Mouse (Mus musculus): ENCODE measurements around the gene Nr4a1.

Nr4a1 gene

DNA sequence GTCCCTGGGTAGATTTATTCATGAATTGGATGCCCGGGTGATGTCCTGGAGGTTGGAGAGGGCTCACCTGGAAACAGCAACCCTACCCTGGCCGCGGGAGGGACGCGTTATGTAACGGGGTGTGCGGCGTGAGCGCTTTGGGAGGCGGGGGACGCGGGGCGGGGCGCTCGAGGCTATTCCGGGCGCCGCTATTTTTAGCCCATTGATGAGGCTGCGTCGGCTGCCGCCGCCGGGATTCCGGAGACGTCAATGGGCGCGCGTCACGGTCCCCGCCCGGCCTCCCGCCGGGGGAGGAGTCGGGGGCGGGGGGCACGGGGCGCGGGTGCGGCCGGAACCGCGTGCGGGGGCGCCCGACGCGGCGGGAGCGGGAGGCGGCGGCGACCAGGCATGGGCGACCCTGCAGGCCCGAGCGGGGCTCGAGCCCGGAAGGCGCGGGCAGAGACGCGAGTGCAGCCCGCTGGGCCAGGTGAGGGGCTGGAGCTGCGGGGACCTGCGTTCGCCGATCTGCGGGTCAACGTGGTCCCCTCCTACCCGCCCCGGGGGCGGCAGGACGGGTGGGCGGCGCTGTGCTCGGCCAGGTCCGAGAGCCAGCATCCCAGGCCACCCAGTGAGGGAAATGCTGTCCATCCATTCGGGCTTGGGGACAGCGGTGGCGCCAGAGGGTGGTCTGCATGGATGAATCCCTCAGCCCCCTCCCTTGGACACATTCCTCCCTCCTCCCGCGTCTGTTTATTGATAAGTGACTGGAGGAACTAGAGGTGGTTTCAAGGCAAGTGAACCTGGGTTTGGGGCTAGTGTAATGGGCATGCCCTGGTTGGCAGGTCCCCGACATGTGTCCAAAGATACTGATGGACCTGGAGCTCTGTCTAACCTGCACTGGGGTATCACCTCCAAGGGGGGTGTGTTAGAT, at the start of gene Nr4a1:
TSS of gene Nr4a1 (plus strand) at position 384 of the 910 bp plus-strand sequence.
- DNase-seq (ENCODE audit: low read depth) = no peak

DNA sequence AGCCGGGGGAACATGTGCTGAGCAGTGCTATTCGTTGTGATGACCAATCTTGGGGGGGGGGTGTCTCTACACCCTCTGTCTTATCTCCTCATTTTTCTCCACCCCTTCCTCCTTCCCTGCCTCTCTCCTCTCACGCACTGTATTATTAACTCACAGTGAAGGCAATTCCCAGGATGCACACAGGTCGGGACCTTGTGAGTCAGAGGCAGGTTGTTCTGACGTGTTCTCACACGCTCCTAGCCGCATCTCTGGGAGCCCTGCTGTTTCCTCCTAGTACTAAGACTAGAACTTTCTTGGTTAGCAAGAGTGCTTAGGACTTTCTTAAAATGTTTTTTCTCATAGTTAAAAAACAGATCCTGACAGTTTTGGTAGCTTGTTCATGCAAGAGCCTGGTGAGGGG, 49.3 kb upstream of the Nr4a1 start:
- no peak for DNase-seq (ENCODE audit: low read depth)

DNA sequence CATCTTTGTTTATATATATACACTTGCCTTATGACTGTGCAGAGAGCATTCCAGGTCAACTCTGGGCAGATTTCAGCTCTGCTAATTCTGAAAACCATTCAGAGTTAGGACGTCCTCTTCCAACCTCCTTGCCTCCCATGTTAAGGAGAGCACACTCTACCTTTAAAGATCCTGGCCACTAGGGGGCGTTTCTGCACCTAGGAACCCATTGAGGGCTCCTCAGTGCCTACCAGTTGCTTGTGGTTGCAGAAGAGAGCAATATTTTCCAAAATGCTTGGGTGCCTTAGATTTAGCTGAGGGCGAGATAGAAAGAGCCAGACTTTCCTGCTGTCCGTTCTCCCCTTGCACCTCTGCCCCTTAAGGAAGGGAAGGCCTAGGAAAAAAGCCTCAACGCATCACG, 43.8 kb upstream of the Nr4a1 start:
- no peak for DNase-seq (ENCODE audit: low read depth)

DNA sequence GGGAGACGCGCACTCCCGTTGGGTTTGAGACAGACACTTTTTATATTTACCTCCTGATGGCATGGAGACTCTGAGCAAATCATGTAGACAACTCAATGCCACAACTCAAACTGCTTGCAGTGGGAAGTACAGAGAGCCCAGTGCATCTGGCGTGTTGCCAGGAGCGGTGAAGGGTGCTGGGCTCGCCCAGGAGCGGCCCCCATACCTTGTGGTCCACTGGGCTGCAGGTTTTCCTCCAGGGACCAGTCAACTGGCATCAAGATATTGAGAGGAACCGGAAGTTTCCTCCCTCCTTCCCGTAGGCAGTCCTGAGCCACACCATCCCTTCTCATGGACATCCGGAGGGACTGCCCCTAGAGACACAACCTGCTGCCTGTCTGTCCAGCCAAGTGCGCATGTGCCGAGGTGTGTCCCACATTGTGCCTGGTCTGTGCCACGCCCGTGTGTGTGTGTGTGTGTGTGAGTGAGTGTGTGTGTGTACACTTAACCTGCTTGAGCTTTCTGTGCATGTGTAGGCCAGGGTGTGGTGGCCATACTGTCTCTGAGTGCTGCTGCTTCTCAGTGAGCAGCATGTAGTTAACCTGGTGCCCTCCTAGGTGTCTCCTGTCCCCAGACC, 43.0 kb upstream of the Nr4a1 start:
- no peak for DNase-seq (ENCODE audit: low read depth)

DNA sequence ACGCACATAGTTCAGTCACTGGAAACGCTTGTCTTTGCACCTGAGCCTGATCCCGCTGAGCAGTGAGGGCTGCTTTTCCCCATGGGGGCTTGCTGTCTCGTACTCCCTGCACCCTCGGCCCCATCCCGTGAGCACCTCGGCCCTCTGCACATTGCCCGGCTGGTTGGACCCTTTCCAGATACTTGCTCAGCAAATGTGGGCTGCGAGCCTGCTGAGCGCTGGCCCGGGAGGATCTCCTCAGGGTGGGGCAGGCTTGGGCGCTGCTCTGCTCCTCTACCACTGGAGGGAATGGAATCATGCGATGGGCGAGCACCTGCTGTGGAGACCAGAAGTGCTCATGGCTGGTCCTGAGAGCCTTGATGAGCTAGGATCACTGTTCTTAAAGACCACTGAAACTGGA, 41.6 kb upstream of the Nr4a1 start:
- DNase-seq (ENCODE audit: low read depth) = no peak

DNA sequence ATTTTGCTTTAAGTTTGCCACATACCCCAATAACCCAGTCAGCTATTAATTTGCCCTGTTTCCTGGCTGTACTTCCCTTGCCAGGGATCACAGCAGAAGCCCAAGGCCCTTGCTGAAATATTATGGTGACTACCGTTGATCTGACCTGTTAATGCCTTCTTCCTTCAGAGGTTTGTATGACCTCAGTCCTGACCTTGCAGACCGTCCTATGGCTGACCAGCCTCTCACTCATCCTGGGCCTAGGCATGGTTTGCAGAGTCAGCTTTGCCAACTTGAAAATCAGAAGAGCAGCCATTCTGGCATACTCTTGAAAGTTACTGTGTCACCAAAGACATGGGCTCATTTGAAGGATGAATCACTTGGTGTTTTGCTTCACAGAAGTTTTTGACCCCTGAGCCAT, 38.9 kb upstream of the Nr4a1 start:
- DNase-seq (ENCODE audit: low read depth) = no peak

DNA sequence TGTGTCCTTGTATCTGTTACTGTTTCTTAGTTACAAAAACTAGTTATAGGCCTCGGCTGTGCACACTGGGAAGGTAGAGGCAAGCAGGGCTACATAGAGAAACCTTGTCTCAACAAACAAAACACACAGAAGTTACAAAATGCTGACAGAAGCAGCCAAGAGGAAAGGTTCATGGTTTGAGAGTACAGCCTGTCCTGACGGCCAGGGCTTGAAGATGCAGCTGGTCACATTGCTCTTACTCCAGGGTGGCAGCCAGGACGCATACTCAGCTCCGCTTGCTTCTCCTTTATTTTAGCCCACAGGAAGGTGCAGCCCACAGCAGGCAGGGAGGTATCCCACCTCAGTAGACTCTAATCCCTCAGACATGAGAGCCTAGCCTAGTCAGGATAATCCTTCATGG, 38.0 kb upstream of the Nr4a1 start:
- DNase-seq (ENCODE audit: low read depth) = no peak

DNA sequence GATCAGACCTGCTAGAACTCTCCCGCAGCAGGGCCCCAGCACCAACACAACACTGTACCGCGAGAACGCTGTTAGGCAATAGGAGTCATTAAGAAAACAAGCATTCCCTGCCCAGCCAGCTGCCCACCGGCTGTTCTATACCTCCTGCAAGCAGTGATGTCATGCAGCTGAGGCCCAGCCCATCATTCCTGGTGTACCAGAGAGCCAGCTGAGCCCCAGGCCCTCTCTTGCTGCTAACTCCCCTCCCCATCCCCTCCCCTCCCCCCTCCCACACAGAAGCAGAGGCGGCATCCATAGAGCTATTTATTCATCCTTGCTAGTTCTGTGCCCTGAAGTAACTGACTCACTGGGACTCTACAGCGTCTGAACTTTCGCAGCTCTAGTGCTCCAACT, 33.2 kb upstream of the Nr4a1 start:
- DNase-seq (ENCODE audit: low read depth) = peak; percentile 62

DNA sequence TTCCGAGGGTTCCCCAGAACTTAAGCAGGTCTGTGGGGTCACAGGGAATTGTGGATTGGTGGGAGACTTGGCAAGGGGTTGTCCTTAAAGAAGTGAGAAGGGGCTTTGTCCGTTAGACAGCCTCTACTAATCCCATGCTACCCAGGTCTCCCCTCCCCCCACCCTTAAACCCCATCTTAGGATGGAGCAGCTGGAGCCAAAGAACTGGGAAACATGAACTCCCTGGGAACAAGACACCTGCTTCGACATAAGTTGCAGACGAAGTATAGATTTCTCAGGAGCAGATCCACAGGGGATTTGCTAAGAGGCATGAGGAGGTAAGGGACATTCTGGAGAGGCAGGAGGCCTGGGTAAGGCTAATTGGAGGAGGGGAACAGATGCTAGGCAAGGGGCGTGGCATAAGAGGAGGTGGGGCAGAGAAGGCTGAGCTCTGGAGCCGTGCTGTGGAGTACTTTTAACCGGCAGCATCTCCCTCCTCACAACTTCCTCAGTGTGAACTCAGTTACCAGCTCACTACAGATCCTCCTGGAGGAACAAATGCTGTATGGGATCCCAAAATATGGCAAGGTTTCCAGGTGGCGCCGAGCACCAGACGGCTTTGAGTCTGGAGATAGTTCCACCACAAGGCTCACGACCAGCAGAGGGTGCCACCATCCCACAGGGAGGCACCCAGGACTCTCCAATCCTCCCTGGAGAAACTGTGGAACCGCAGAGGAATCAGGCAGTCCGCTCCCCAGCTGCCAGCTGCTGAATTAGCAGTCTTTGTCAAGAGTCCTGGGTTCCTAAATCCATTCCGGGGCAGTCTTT, 32.6 kb upstream of the Nr4a1 start:
- DNase-seq (ENCODE audit: low read depth) = peak; percentile 77

DNA sequence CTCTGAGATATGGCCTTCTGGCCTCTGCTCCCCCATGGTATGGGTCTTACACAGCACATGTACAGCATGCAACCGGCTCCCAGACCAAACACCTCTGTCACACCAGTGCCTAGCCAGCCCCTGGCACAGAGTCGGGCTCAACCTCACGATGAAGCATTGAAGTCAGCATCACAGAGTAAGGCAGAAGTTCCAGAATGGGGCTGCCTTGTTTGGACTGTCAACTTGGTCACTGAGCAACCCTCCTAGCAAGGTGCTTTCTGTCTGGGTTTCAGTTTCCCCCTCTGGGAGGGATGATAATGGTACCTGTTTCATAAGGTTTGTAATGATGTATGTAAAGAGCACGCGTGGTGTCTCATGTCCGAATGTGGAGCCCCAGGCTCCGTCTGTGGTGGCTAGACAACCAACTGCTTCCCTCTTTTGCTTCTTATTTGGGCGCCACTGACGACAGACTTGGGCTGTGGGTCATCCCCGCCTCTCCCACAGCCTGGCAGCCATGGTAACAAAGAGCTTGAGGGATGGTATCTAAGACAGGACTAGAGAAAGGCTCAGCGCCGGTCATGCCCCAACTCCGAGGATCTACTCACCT, 31.1 kb upstream of the Nr4a1 start:
- DNase-seq (ENCODE audit: low read depth) = no peak

DNA sequence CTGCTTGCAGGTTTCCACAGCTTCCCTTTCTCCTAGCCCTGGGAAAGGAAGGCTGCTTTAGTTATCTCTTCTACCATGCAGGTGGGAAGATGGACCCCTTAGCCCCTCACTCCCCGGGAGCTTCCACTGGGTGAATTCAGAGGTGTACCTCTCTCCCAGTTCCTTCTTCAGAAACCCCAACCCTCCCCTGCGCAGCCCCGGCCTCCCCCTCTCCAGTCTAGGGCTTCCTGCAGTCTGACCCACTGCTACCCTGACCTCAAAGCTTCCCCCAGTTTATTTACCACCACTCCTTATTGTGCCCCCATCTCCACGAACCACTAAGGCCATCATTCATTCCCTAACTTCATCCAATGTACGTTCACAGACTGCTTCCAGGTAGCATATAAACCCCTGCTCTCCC, 30.5 kb upstream of the Nr4a1 start:
- no peak for DNase-seq (ENCODE audit: low read depth)

DNA sequence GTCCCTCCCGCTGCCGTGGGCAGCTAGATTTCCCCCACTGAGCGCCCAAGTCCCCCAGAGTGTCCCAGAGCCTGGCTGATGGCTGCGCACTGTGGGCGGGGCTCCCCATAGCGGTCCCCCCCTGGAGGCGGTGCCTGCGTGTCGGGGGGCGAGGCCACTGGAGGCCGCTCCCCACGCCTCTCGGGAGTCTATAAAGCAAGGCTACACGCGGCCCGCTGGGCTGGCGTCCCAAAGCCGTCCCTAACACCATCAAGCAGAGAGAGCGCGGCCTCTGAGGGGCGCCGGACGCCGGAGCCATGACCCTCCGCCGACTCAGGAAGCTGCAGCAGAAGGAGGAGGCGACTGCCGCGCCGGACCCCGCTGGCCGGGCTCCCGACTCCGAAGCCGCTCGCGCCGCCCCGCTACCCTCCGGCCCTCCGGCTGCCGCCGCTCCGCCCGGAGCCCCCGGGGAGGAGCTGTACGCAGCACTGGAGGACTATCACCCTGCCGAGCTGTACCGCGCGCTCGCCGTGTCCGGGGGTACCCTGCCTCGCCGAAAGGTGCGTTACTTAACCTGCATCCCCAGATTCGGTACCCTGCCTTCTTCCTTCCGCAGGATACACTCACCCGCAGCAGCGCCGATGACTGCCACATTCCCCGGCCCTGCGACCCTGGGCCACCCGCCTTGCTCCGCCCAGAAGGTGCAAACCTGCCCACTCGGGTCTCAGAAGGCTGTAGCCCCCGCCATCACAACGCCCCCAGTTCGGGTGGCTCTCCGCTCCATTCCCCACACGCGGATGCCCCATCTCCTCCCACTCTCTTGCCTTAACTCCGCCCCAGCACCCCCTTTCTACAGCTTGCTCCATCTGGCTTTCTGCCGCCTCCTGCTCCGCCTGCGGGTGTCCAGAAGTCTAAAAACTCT, 29.8 kb upstream of the Nr4a1 start, which contains the start of gene Grasp:
TSS of gene Grasp (plus strand) at position 183 of the 901 bp plus-strand sequence.
- DNase-seq (ENCODE audit: low read depth) = no peak

DNA sequence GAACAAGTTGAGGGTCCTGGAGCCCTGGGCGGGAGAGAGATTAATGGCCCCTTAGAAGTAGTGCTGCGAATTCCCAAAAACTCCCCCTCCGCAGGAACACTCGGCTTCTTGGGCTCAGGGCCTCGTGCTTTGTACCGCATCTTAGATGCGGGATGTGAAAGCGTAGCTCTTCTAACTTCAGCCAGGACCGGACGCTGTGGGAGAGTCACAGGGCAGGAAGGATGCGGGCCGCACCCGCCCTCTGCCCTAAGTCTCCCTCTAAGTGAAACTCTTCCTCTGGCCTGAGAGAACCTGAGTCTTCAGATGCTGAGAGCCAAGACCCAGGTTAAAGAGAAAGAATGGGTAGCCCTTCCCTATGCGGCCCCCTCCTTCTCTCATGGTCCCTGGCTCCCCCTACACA, 29.1 kb upstream of the Nr4a1 start:
- no peak for DNase-seq (ENCODE audit: low read depth)

DNA sequence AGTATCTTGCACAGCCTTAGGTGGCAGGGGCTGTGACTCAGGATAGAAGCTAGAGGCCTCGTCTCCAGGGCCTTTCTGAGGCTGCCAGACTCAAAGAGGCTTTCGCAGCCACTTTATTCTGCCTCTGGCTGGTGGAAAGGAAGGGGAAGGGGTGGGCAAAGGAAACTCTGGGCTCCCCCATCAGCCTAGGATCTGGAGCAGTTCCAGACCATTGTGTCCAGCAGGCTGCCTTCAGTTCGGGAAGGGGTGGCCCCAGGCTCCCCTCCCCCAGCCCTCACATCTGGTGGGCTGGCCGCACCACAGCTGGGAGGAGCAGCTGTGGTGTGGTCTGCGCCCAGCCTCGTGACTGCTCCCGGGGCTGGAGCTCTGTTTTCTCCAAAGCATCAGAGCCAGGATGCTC, 26.1 kb upstream of the Nr4a1 start:
- DNase-seq (ENCODE audit: low read depth) = no peak

DNA sequence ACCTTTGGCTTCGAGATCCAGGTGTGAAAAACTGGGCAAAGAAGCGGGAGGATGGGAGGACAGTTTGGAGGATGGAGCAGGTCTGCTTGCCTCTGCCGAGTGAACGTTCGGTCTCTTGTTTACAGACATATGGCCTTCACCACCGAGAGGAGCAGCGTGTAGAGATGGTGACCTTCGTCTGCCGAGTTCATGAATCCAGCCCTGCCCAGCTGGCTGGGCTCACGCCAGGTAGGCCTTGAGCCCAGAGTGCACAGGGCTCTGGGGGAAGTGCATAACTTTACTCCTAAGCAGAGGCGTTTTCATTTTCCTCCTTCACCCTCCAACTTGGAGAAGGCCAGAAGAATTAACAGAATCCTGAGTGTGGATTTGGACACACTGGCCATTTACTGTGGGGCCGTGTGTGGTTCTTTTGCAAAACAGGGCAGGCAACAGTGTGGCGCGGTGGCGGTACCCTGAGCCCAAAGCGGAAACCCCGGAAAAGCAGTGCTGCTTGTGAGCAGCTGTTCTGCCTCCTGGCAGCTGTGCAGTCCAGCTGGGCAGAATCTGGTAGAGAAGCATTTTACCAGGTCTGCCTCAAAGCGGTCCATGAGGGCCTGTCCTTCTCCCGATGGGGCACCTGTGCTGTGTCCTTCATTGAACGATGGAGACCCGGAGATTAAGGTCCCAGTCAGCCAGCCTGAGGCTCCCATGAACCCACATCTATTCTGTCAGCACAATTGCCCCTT, 25.0 kb upstream of the Nr4a1 start:
- no peak for DNase-seq (ENCODE audit: low read depth)

DNA sequence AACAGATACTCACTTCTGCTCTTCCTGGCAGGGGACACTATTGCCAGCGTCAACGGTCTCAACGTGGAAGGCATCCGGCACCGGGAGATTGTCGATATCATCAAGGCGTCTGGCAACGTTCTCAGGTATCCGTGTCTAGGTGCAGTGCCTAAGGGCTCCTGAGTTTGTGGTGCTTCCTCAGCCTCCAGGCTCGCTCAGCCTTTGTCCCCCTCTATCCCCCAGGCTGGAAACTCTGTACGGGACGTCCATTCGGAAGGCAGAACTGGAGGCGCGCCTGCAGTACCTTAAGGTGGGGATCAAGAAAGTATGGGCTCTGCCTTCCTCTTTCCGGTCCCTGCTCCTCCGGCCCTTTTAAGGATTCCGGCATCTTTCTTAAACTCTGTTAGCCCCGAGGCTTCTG, 23.6 kb upstream of the Nr4a1 start:
- no peak for DNase-seq (ENCODE audit: low read depth)

DNA sequence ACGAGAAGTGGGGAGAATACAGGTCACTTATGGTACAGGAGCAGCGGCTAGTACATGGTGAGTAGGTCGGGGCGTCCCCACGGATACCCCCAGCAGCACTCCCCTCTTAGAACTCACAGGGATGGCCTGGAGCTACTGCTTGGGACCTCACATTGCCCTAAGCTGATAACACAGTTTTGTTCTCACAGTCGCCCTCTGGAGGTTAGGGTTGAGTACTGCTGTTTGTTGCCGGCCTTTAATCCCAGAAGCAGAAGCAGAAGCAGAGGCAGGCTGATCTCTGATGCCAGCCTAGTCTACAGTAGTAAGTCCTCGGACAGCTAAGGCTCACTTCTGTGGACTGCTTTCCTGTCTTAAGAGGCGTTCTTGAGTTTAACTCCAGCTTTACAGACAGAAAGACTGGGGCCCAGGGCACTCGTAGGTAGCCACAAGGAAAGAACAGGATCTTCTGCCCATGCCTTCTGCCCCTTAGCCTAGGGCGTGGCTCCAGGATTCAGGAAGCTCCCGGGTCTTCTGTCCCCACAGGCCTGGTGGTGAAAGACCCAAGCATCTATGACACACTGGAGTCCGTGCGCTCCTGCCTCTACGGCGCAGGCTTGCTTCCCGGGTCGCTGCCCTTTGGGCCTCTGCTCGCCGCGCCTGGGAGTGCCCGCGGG, 22.9 kb upstream of the Nr4a1 start:
- DNase-seq (ENCODE audit: low read depth) = no peak

DNA sequence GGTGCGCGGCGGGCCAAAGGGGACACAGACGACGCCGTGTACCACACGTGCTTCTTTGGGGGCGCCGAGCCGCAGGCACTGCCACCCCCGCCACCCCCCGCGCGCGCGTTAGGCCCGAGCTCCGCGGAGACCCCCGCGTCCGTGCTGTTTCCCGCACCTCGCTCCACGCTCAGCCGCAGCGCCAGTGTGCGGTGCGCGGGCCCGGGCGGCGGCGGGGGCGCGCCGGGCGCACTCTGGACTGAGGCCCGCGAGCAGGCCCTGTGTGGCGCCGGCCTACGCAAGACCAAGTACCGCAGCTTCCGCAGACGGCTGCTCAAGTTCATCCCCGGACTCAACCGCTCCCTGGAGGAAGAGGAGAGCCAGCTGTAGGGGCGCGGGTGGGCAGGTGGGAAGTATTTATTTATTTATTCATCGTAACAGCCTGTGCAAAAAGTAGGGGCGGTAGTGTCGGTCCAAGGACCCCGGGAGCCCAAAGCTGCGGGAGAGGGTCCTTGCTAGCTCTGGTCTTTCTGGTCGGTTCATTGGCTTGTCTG, 22.4 kb upstream of the Nr4a1 start:
- no peak for DNase-seq (ENCODE audit: low read depth)

DNA sequence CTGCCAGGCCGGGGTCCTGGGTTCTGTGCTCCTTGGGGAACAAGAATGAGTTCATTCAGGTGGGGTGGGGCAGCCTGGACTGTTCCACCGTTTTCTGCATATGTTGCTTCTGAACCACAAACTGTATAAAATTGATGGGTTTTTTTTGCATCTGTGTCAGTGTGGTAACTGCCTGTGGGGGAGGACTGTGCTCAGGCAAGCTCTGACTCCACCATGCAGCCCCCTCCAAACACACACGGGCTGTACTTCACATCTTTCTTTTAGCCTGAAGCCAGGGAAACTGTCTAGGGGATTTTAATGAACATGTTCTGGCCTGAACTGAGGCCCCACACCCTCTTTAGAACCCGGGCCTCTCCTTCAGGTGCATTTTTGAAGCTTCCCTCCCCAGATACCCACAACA, 21.5 kb upstream of the Nr4a1 start:
- DNase-seq (ENCODE audit: low read depth) = no peak

DNA sequence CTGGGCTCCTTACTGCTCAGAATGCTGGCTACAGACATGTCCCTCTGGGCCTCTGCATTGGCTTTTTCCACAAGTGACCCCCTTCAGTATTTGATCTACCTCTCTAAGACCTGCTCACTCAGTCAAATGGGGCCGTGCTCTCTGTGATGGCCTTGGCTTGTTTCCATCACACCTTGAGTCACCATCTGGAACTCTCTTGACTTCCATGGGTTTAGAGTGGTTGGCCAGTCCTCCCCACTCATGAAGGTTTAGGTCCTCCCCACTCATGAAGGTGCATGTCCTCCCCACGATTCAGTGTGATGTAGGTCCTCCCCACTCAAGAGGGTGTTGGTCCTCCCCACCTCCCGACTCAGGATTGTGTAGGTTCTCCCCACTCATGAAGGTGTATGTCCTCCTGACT, 20.9 kb upstream of the Nr4a1 start:
- no peak for DNase-seq (ENCODE audit: low read depth)

Data from fibroblast of lung, adult 2 months (primary cell).